Comparison of ENCODE assay signal across 12 mouse cellular contexts in the genomic region with DNA sequence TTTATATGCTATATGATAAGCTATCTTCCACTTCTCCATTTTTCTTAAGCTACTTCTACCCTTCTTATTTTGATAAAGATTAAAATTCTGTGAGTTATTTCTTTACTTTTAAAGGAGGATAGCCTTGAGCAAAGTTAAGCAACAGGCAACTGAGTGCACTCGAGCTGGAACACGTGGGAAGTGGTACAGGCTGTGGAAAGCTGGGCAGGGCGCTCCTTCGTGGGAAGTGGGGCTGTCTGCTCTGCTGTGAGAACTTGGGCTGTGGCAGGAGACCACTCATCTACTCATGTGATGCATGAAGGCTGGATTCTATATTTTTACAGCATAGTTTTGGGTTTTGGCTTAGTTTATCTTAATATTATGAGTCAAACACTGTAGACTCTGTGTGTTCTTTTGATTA.
"Had no signal": no experiment of that assay in that cellular context is flagged by ENCODE, and none has a peak within 500 bp of the region (broad histone marks: within the 10 kb centered on the region; RNA-seq: fewer than 3 reads in every experiment).

No protein-coding gene starts in this region.

- H3K9me3 ChIP-seq: limb, embryonic 12.5 days; liver, embryonic 13.5 days; midbrain, embryonic 10.5 days; neural tube, embryonic 15.5 days had no signal

- H3K4me2 ChIP-seq: limb, embryonic 12.5 days; liver, embryonic 13.5 days; neural tube, embryonic 15.5 days had no signal

- ATAC-seq: liver, postnatal 0 days had no signal

- H3K4me3 ChIP-seq: limb, embryonic 12.5 days; liver, embryonic 13.5 days; midbrain, embryonic 10.5 days; myocyte; neural tube, embryonic 15.5 days had no signal

- H3K27me3 ChIP-seq: limb, embryonic 12.5 days; liver, embryonic 13.5 days; neural tube, embryonic 15.5 days had no signal

- H3K36me3 ChIP-seq: limb, embryonic 12.5 days; liver, embryonic 13.5 days; midbrain, embryonic 10.5 days; neural tube, embryonic 15.5 days had no signal

- H3K9ac ChIP-seq: limb, embryonic 12.5 days; liver, embryonic 13.5 days; liver, postnatal 0 days; neural tube, embryonic 15.5 days had no signal

- DNase-seq: kidney, adult 18-20 months; kidney, postnatal 10 days; liver; liver, embryonic 13.5 days; liver, postnatal 0 days; midbrain, embryonic 14.5 days; thymus, postnatal 4 days had no signal

- H3K4me1 ChIP-seq: limb, embryonic 12.5 days; liver, embryonic 13.5 days; midbrain, embryonic 10.5 days; neural tube, embryonic 15.5 days had no signal

- H3K27ac ChIP-seq: limb, embryonic 12.5 days; liver, embryonic 13.5 days; midbrain, embryonic 10.5 days; neural tube, embryonic 15.5 days; stomach, postnatal 0 days had no signal
